Mouse (Mus musculus) neural tube, embryonic 11.5 days (tissue): ENCODE data around the gene Lhfpl2. TPM values are rescaled to one million over a fixed set of nuclear protein-coding genes. Genes with fewer than 3 reads are reported as not detected.
A peak's percentile ranks its signal among the peaks of the same experiment; 100 is the strongest.

Experiments
- ATAC-seq: fragments of 200-750 bp; cut with Nextera tagmentation; 2 replicates; pipeline ENCODE4 v1.8.0; 2017; ENCODE audit warnings: moderate number of reproducible peaks, mild to moderate bottlenecking, moderate TSS enrichment, moderate library complexity; ENCODE audit not compliant: insufficient read depth, low FRiP score, low TSS enrichment
- DNase-seq: peaks from one replicate; pipeline ENCODE4 v3.0.0-alpha.2; 2015; ENCODE audit warnings: low spot score
- H3K27ac ChIP-seq: fragments of 300-500 bp; sonication (generic); 2 replicates; pipeline ENCODE4 v1.5.1; 2014; ENCODE audit warnings: low read depth, mild to moderate bottlenecking, low read length
- H3K27me3 ChIP-seq: fragments of 300-500 bp; sonication (generic); 2 replicates; pipeline ENCODE4 v1.6.1; 2014; ENCODE audit warnings: mild to moderate bottlenecking, low read length, mixed read lengths; ENCODE audit not compliant: control insufficient read depth, insufficient read depth
- H3K36me3 ChIP-seq: fragments of 300-500 bp; sonication (generic); 2 replicates; pipeline ENCODE4 v1.6.1; 2014; ENCODE audit warnings: mild to moderate bottlenecking, low read length, moderate library complexity, mixed read lengths; ENCODE audit not compliant: control insufficient read depth, insufficient read depth
- H3K4me1 ChIP-seq: fragments of 300-500 bp; sonication (generic); 2 replicates; pipeline ENCODE4 v1.6.1; 2014; ENCODE audit warnings: low read length, mixed read lengths; ENCODE audit not compliant: control insufficient read depth, insufficient read depth
- H3K4me2 ChIP-seq: fragments of 300-500 bp; sonication (generic); 2 replicates; pipeline ENCODE4 v1.6.1; 2014; ENCODE audit warnings: low read depth, mild to moderate bottlenecking, moderate library complexity
- H3K4me3 ChIP-seq: fragments of 300-500 bp; sonication (generic); 2 replicates; pipeline ENCODE4 v1.5.1; 2014; ENCODE audit warnings: low read depth, low read length
- H3K9ac ChIP-seq: fragments of 300-500 bp; sonication (generic); 2 replicates; pipeline ENCODE4 v1.6.1; 2014; ENCODE audit warnings: mild to moderate bottlenecking, low read length
- H3K9me3 ChIP-seq: fragments of 300-500 bp; sonication (generic); 2 replicates; pipeline ENCODE4 v1.6.1; 2016; ENCODE audit warnings: low read length; ENCODE audit not compliant: control insufficient read depth
- WGBS: fragments of 180-500 bp; shearing (Covaris S2); extraction: QIAGEN DNeasy Blood & Tissue Kit; methylation state at CpG from one replicate; pipeline ENCODE4 v1.1.7; 2014; 5-methylcytosine and 5-hydroxymethylcytosine counted together
- polyA plus RNA-seq: library from polyadenylated mRNA; unstranded; fragments of >200 nt; fragmentation: Nextera tagmentation; extraction: Ambion mirVana; gene quantifications from 2 replicates; pipeline ENCODE4 v1.2.1, GENCODE M21; 2014

The Lhfpl2 gene
- polyA plus RNA-seq, 1 experiment from 2014 or later: 25.2 TPM

GRCm38 (mm10) chr13:94169325-94169916, 111.8 kb downstream of the Lhfpl2 start:
- Histone ChIP-seq H3K36me3 (no peaks in the 10 kb centered on the region), H3K4me1 (peaks cover 4% of the 10 kb centered on the region; the same call in 1 of the 2 replicates)
- WGBS: 69% methylated on average over 6 of the region's 6 CpGs

GRCm38 (mm10) chr13:94171612-94172011, 114.0 kb downstream of the Lhfpl2 start:
- Histone ChIP-seq H3K27me3 (0 out of 2 replicates have a peak, but pooled peaks cover 2% of the 10 kb centered on the region), H3K9ac (no peak overlapping the region), H3K4me3 (no peak overlapping the region), H3K9me3 (no peaks in the 10 kb centered on the region), H3K36me3 (no peaks in the 10 kb centered on the region), H3K4me2 (no peak overlapping the region), H3K4me1 (peaks cover 6% of the 10 kb centered on the region; the same call in 1 of the 2 replicates), H3K27ac (no peak overlapping the region)
- DNase-seq (no peak), ATAC-seq (no peak)
- 32% methylated on average over 5 of the region's 5 CpGs for WGBS

More at GRCm38 (mm10) chr13:94169325-94169916, 111.8 kb downstream of the Lhfpl2 start:
- H3K4me2 ChIP-seq: no peak overlapping the region
- no peaks in the 10 kb centered on the region for H3K9me3 ChIP-seq
- H3K27ac ChIP-seq: no peak overlapping the region
- H3K4me3 ChIP-seq: no peak overlapping the region
- 0 out of 2 replicates have a peak, but pooled peaks cover 2% of the 10 kb centered on the region for H3K27me3 ChIP-seq
- no peak for DNase-seq
- H3K9ac ChIP-seq: no peak overlapping the region
- ATAC-seq: no peak

GRCm38 (mm10) chr13:94172533-94173310, 115.1 kb downstream of the Lhfpl2 start:
- Histone ChIP-seq H3K4me2 (no peak overlapping the region), H3K4me1 (peaks cover 6% of the 10 kb centered on the region; the same call in 1 of the 2 replicates), H3K4me3 (no peak overlapping the region), H3K9ac (no peak overlapping the region), H3K9me3 (no peaks in the 10 kb centered on the region), H3K27me3 (0 out of 2 replicates have a peak, but pooled peaks cover 2% of the 10 kb centered on the region), H3K27ac (no peak overlapping the region), H3K36me3 (no peaks in the 10 kb centered on the region)
- 69% methylated on average over 15 of the region's 15 CpGs for WGBS
- ATAC-seq (no peak), DNase-seq (no peak)

GRCm38 (mm10) chr13:94173633-94174576, 116.3 kb downstream of the Lhfpl2 start:
- Histone ChIP-seq H3K4me1 (peaks cover 6% of the 10 kb centered on the region; the same call in 1 of the 2 replicates), H3K27me3 (0 out of 2 replicates have a peak, but pooled peaks cover 2% of the 10 kb centered on the region), H3K9ac (peak overlapping the region; percentile 35), H3K4me3 (peak overlapping the region; percentile 39), H3K27ac (no peak overlapping the region), H3K36me3 (no peaks in the 10 kb centered on the region), H3K9me3 (no peaks in the 10 kb centered on the region), H3K4me2 (peak overlapping the region; percentile 89)
- 5% methylated on average over 55 of the region's 55 CpGs for WGBS
- peak; percentile 43 for DNase-seq
- ATAC-seq: peak; percentile 45; the same call in 1 of the 2 replicates

- 0 out of 2 replicates have a peak, but pooled peaks cover 2% of the 10 kb centered on the region for H3K27me3 ChIP-seq
- no peak overlapping the region for H3K27ac ChIP-seq
- ATAC-seq (no peak), DNase-seq (no peak)
- peaks cover 6% of the 10 kb centered on the region; the same call in 1 of the 2 replicates for H3K4me1 ChIP-seq
- H3K9me3 ChIP-seq: no peaks in the 10 kb centered on the region
- peak overlapping the region; percentile 39 for H3K4me3 ChIP-seq
- H3K4me2 ChIP-seq: peak overlapping the region; percentile 89
- no peaks in the 10 kb centered on the region for H3K36me3 ChIP-seq
- WGBS: 29% methylated on average over 16 of the region's 16 CpGs
- peak overlapping the region; percentile 35; the same call in 1 of the 2 replicates for H3K9ac ChIP-seq
Measured at GRCm38 (mm10) chr13:94174577-94175279, 117.1 kb downstream of the Lhfpl2 start.

- Histone ChIP-seq H3K9ac (no peak overlapping the region), H3K9me3 (no peaks in the 10 kb centered on the region), H3K4me2 (peak overlapping the region; percentile 9; the same call in 1 of the 2 replicates), H3K27ac (no peak overlapping the region), H3K4me3 (no peak overlapping the region), H3K4me1 (peaks cover 6% of the 10 kb centered on the region; the same call in 1 of the 2 replicates), H3K36me3 (no peaks in the 10 kb centered on the region), H3K27me3 (0 out of 2 replicates have a peak, but pooled peaks cover 2% of the 10 kb centered on the region)
- DNase-seq (no peak), ATAC-seq (no peak)
- WGBS: 53% methylated on average over 6 of the region's 6 CpGs
Measured at GRCm38 (mm10) chr13:94175379-94176050, 117.9 kb downstream of the Lhfpl2 start.

GRCm38 (mm10) chr13:94177148-94177547, 119.6 kb downstream of the Lhfpl2 start:
- Histone ChIP-seq H3K4me2 (no peak overlapping the region), H3K9me3 (no peaks in the 10 kb centered on the region), H3K9ac (no peak overlapping the region), H3K36me3 (no peaks in the 10 kb centered on the region), H3K4me3 (no peak overlapping the region), H3K4me1 (peaks cover 6% of the 10 kb centered on the region; the same call in 1 of the 2 replicates), H3K27me3 (0 out of 2 replicates have a peak, but pooled peaks cover 2% of the 10 kb centered on the region), H3K27ac (no peak overlapping the region)
- 70% methylated on average over 7 of the region's 7 CpGs for WGBS
- DNase-seq (no peak), ATAC-seq (no peak)
